Mouse (Mus musculus) stomach, postnatal 0 days (tissue): ENCODE measurements around the gene Magi1. TPM values are rescaled to one million over a fixed set of nuclear protein-coding genes. Genes with fewer than 3 reads are reported as not detected.

Experiments used
- ATAC-seq: fragments of 200-750 bp; cut with Nextera tagmentation; 2 replicates; pipeline ENCODE4 v1.8.0; 2017; ENCODE audit not compliant: low FRiP score, low TSS enrichment
- DNase-seq: peaks from one replicate; pipeline ENCODE4 v3.0.0-alpha.2; 2016; ENCODE audit warnings: low spot score
- H3K27ac ChIP-seq: fragments of 300-500 bp; sonication (generic); replicated peaks from 2 replicates; pipeline ENCODE4 v1.5.1; 2014; ENCODE audit warnings: mild to moderate bottlenecking, control low read depth
- H3K27me3 ChIP-seq: fragments of 300-500 bp; sonication (generic); 2 replicates; pipeline ENCODE4 v1.6.1; 2014; ENCODE audit warnings: low read length; ENCODE audit not compliant: control insufficient read depth, insufficient read depth
- H3K36me3 ChIP-seq: fragments of 300-500 bp; sonication (generic); 2 replicates; pipeline ENCODE4 v1.6.1; 2014; ENCODE audit warnings: low read length, mixed read lengths; ENCODE audit not compliant: control insufficient read depth, insufficient read depth
- H3K4me1 ChIP-seq: fragments of 300-500 bp; sonication (generic); replicated peaks from 2 replicates; pipeline ENCODE4 v1.6.1; 2014; ENCODE audit warnings: antibody characterized with exemption; ENCODE audit not compliant: control insufficient read depth, insufficient read depth
- H3K4me2 ChIP-seq: fragments of 300-500 bp; sonication (generic); replicated peaks from 2 replicates; pipeline ENCODE4 v1.6.1; 2014; ENCODE audit warnings: low read depth, mild to moderate bottlenecking, control low read depth, moderate library complexity
- H3K4me3 ChIP-seq: fragments of 300-500 bp; sonication (generic); 2 replicates; pipeline ENCODE4 v1.5.1; 2014; ENCODE audit warnings: low read depth, low read length, control low read depth
- H3K9ac ChIP-seq: fragments of 300-500 bp; sonication (generic); 2 replicates; pipeline ENCODE4 v1.6.1; 2014; ENCODE audit warnings: mild to moderate bottlenecking, low read length, control low read depth, mixed read lengths
- H3K9me3 ChIP-seq: fragments of 300-500 bp; sonication (generic); 2 replicates; pipeline ENCODE4 v1.6.1; 2016; ENCODE audit warnings: low read length; ENCODE audit not compliant: control insufficient read depth
- CTCF ChIP-seq: IDR thresholded peaks from 2 replicates; pipeline ENCODE4 v1.5.1; 2016; ENCODE audit warnings: antibody characterized with exemption, low read depth, mild to moderate bottlenecking, moderate library complexity
- EP300 ChIP-seq: optimal IDR thresholded peaks from 2 replicates; pipeline ENCODE3; 2016; ENCODE audit warnings: antibody characterized with exemption
- WGBS: fragments of 180-500 bp; shearing (Covaris S2); extraction: QIAGEN DNeasy Blood & Tissue Kit; methylation state at CpG from one replicate; pipeline ENCODE4 v1.1.7; 2014; 5-methylcytosine and 5-hydroxymethylcytosine counted together
- polyA plus RNA-seq: library from polyadenylated mRNA; unstranded; fragments of >200 nt; fragmentation: Nextera tagmentation; extraction: Ambion mirVana; gene quantifications from 2 replicates; pipeline ENCODE4 v1.2.1, GENCODE M21; 2015

Gene Magi1
- polyA plus RNA-seq, 1 experiment from 2014 or later, result 4.4 TPM

- no peaks in the 10 kb centered on the region for H3K36me3 ChIP-seq
- TF ChIP-seq CTCF (no peak), EP300 (no peak)
- no peak for DNase-seq
Observed at GRCm38 (mm10) chr6:93961782-93962181, 321.9 kb downstream of the Magi1 start.

GRCm38 (mm10) chr6:93957172-93957571 lies 326.5 kb downstream of the Magi1 start:
- no peak overlapping the region for H3K4me2 ChIP-seq
- no peak overlapping the region for H3K27ac ChIP-seq
- H3K4me3 ChIP-seq, result no peak overlapping the region
- TF ChIP-seq CTCF (no peak), EP300 (no peak)
- no peaks in the 10 kb centered on the region for H3K9me3 ChIP-seq
- H3K36me3 ChIP-seq, result no peaks in the 10 kb centered on the region
- H3K9ac ChIP-seq, result no peak overlapping the region
- H3K4me1 ChIP-seq, result no peaks in the 10 kb centered on the region
- no peak for DNase-seq
- no peak for ATAC-seq
- no peaks in the 10 kb centered on the region for H3K27me3 ChIP-seq
- 65% methylated on average over 2 of the region's 2 CpGs for WGBS

More at GRCm38 (mm10) chr6:93961782-93962181, 321.9 kb downstream of the Magi1 start:
- no peak for ATAC-seq
- no peak overlapping the region for H3K4me2 ChIP-seq
- H3K4me3 ChIP-seq, result no peak overlapping the region
- H3K9me3 ChIP-seq, result no peaks in the 10 kb centered on the region
- WGBS, result 75% methylated on average over 1 of the region's 1 CpGs
- no peak overlapping the region for H3K9ac ChIP-seq
- H3K27ac ChIP-seq, result no peak overlapping the region
- no peaks in the 10 kb centered on the region for H3K4me1 ChIP-seq
- H3K27me3 ChIP-seq, result no peaks in the 10 kb centered on the region

- DNase-seq (no peak), ATAC-seq (no peak)
- WGBS, result 76% methylated on average over 2 of the region's 2 CpGs
- Histone ChIP-seq H3K27me3 (no peaks in the 10 kb centered on the region), H3K9me3 (no peaks in the 10 kb centered on the region), H3K27ac (no peak overlapping the region), H3K4me1 (no peaks in the 10 kb centered on the region), H3K9ac (no peak overlapping the region), H3K4me3 (no peak overlapping the region), H3K36me3 (no peaks in the 10 kb centered on the region), H3K4me2 (no peak overlapping the region)
- TF ChIP-seq EP300 (no peak), CTCF (no peak)
Observed at GRCm38 (mm10) chr6:93946612-93947011, 337.1 kb downstream of the Magi1 start.

GRCm38 (mm10) chr6:93936359-93936758 lies 347.4 kb downstream of the Magi1 start:
- Histone ChIP-seq H3K4me3 (no peak overlapping the region), H3K9ac (no peak overlapping the region), H3K4me1 (no peaks in the 10 kb centered on the region; the same call in 1 of the 2 replicates), H3K36me3 (no peaks in the 10 kb centered on the region), H3K9me3 (no peaks in the 10 kb centered on the region), H3K27ac (no peak overlapping the region), H3K27me3 (no peaks in the 10 kb centered on the region), H3K4me2 (no peak overlapping the region)
- TF ChIP-seq EP300, result no peak
- no peak for TF ChIP-seq CTCF
- no peak for ATAC-seq
- WGBS, result 79% methylated on average over 6 of the region's 6 CpGs
- DNase-seq, result no peak

DNA sequence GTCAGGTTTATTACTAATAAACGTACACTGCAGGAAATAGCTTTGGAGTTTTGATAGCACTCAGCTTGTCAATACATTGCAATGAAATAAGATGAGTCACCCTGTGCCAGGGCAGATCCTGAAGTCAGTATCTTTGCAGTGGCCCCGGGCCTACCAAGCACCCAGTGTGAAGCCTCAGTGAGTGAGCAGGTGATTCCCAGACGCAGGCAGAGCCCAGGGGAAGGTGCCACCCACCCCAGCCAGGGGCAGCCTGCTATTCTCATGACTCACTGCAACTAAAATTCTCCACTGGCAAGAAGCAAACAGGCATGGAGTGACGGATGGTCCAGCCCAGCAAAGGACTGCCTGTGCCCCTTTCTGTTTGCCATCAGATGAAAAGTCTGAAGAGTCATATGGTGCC lies 347.9 kb downstream of the Magi1 start:
- WGBS, result 53% methylated on average over 4 of the region's 4 CpGs
- TF ChIP-seq CTCF, result no peak
- no peak for TF ChIP-seq EP300
- H3K4me3 ChIP-seq, result no peak overlapping the region
- no peak overlapping the region for H3K27ac ChIP-seq
- DNase-seq, result peak; percentile 25
- no peaks in the 10 kb centered on the region for H3K27me3 ChIP-seq
- no peaks in the 10 kb centered on the region for H3K36me3 ChIP-seq
- H3K9me3 ChIP-seq, result no peaks in the 10 kb centered on the region
- H3K9ac ChIP-seq, result no peak overlapping the region
- no peaks in the 10 kb centered on the region; the same call in 1 of the 2 replicates for H3K4me1 ChIP-seq
- H3K4me2 ChIP-seq, result no peak overlapping the region
- ATAC-seq, result peak; percentile 42; the same call in 1 of the 2 replicates

DNA sequence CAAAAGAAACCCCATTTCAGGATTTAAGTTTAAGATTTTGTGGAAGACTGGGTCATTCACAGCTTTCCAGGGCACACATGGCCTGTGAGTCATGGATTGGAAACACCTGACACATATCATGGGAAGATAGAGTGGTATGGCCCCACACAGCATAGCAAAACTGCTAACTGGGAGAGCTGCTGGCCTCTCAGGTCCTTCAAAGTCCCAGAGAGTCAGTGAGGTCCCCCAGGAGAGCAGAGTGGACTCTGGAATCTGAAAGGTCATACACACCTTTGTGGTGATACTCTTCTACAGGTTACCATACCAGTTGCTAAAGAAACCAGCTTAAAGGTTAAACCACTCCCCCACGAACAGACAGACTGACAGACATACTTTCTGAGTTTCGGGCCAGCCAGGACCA lies 349.0 kb downstream of the Magi1 start:
- DNase-seq (no peak), ATAC-seq (0 out of 2 replicates have a peak, but pooled peaks have one; percentile 63)
- 69% methylated on average over 2 of the region's 2 CpGs for WGBS
- Histone ChIP-seq H3K9ac (no peak overlapping the region), H3K9me3 (no peaks in the 10 kb centered on the region), H3K36me3 (no peaks in the 10 kb centered on the region), H3K27ac (no peak overlapping the region), H3K4me2 (no peak overlapping the region), H3K4me1 (no peaks in the 10 kb centered on the region; the same call in 1 of the 2 replicates), H3K27me3 (no peaks in the 10 kb centered on the region), H3K4me3 (no peak overlapping the region)
- no peak for TF ChIP-seq EP300
- TF ChIP-seq CTCF, result no peak
